Mouse (Mus musculus) cerebellum, adult 8-10 months (tissue): ENCODE results near the gene Insl6.

Experiments used
- DNase-seq: peaks from one replicate; pipeline ENCODE4 v3.0.0; 2022

Gene Insl6

GRCm38 (mm10) chr19:29325053-29325851 is at the start of gene Insl6:
TSS of gene Insl6 (minus strand) at chr19:29325356.
- DNase-seq, result peak; percentile 9

- no peak for DNase-seq
Observed at GRCm38 (mm10) chr19:29374947-29375346, 49.8 kb upstream of the Insl6 start.

GRCm38 (mm10) chr19:29373438-29373837 is 48.3 kb upstream of the Insl6 start:
- DNase-seq, result no peak

GRCm38 (mm10) chr19:29372621-29373020 is 47.5 kb upstream of the Insl6 start:
- DNase-seq, result no peak

- DNase-seq, result no peak
Observed at GRCm38 (mm10) chr19:29372138-29372537, 47.0 kb upstream of the Insl6 start.

- DNase-seq, result no peak
Observed at GRCm38 (mm10) chr19:29371284-29372081, 46.3 kb upstream of the Insl6 start.

- no peak for DNase-seq
Observed at GRCm38 (mm10) chr19:29370545-29371283, 45.6 kb upstream of the Insl6 start.

GRCm38 (mm10) chr19:29370112-29370511 is 45.0 kb upstream of the Insl6 start:
- no peak for DNase-seq

GRCm38 (mm10) chr19:29368671-29369309 is 43.6 kb upstream of the Insl6 start:
- DNase-seq, result no peak

- no peak for DNase-seq
Observed at GRCm38 (mm10) chr19:29368041-29368440, 42.9 kb upstream of the Insl6 start.

- DNase-seq, result peak; percentile 41
Observed at GRCm38 (mm10) chr19:29366969-29367622, 41.9 kb upstream of the Insl6 start, which contains the start of the genes Plgrkt and Cd274. TSS of gene Plgrkt (minus strand) at chr19:29367390. TSS of gene Cd274 (plus strand) at chr19:29367455.

GRCm38 (mm10) chr19:29366226-29366968 is 41.2 kb upstream of the Insl6 start:
- DNase-seq, result no peak

GRCm38 (mm10) chr19:29365105-29365504 is 39.9 kb upstream of the Insl6 start:
- DNase-seq, result no peak

GRCm38 (mm10) chr19:29364076-29364475 is 38.9 kb upstream of the Insl6 start:
- no peak for DNase-seq

GRCm38 (mm10) chr19:29363557-29363956 is 38.4 kb upstream of the Insl6 start:
- DNase-seq, result no peak

GRCm38 (mm10) chr19:29362173-29362930 is 37.2 kb upstream of the Insl6 start:
- no peak for DNase-seq

- peak; percentile 91 for DNase-seq
Observed at GRCm38 (mm10) chr19:29361468-29362130, 36.4 kb upstream of the Insl6 start.

- no peak for DNase-seq
Observed at GRCm38 (mm10) chr19:29360251-29360650, 35.1 kb upstream of the Insl6 start.

- DNase-seq, result no peak
Observed at GRCm38 (mm10) chr19:29356281-29356680, 31.1 kb upstream of the Insl6 start.
